Mouse (Mus musculus) CD4-positive helper T cell, adult 2 months (primary cell): ENCODE results near the gene Col5a2.
"Not testable (repeated sequence)": the region's sequence is repeated elsewhere in the genome, so short reads cannot be mapped to it uniquely, and the experiment has no call there.

ENCODE experiments used
- DNase-seq: peaks from one replicate; pipeline ENCODE4 v3.0.0-alpha.2; 2012; ENCODE audit warnings: low read depth, missing footprints, low spot score

Gene Col5a2

GRCm38 (mm10) chr1:45429145-45429544, 73.9 kb downstream of the Col5a2 start:
- not testable (repeated sequence) for DNase-seq

- DNase-seq, result no peak
These were observed 79.2 kb downstream of the Col5a2 start for GRCm38 (mm10) chr1:45423915-45424314.

- no peak for DNase-seq
These were observed 82.5 kb downstream of the Col5a2 start for GRCm38 (mm10) chr1:45420554-45420953.

- DNase-seq, result no peak
These were observed 83.2 kb downstream of the Col5a2 start for GRCm38 (mm10) chr1:45419858-45420257.

GRCm38 (mm10) chr1:45381866-45382265, 121.2 kb downstream of the Col5a2 start:
- no peak for DNase-seq

DNA sequence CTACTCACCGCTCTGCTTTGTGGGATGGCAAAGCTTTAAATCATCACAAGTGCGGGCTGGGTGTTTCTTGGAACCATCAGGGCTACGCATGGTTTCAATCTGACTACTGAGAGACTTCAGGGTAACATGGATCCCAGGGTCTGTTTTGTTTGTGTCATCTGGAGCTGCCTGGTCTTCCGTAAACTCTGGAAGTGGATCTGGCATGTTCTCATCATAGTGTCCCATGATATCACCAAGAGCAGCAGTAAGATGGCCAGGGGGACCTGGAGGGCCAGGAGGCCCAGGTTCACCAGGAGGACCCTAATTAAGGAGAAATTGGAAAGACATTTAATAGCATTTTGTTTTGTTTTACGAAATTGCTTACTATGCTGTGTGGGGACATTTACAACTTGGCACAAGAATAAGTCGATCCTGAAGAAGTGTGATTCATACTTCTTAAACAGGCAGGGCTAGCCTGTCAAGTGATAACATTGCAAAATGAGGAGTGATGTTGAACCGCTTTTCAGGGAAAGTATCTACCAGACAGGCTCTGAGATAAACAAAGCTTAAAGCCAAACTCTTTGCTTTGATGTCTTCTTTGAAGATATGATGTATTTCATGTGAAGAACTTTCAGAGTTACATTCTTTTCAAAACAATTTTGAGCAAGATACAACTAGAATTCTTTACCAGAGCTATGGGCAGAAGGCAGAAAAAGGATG, 122.9 kb downstream of the Col5a2 start:
- DNase-seq, result no peak

- no peak for DNase-seq
These were observed 137.7 kb downstream of the Col5a2 start for GRCm38 (mm10) chr1:45365427-45365826.

DNA sequence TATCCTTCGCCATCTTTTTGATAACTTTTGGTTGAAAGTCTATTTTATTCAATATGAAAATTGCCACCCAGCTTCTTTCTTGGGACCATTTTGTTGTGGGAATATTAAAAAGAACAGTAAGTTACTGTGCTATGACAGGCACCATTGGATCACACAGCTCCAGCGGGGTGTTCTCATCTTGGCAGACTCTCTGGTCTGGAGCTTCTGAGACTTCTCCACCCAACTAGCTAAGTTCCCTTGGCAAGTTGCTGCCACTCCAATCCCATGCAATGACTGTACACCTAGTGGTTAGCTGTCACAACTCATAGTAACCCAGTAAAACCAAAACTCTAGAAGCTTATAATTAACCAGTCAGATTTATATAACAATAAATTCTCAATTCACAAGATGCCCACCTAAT, 139.8 kb downstream of the Col5a2 start:
- DNase-seq, result no peak

DNA sequence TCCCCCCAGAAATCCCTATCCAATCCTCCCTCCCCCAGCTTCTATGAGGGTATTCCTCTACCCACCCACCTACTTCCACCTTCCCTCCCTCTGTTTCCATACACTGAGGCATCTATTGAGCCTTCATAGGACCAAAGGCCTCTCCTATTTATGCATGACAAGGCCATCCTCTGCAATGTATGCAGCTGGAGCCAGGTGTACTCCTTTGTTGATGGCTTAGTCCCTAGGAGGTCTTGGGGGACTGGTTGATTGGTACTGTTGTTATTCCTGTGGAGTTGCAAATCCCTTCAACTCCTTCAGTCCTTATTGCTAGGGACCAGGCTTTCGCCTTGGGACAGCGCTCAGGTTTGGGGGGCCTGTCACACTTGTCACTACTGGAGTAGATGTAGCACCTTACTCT, 143.4 kb downstream of the Col5a2 start:
- DNase-seq, result no peak

- no peak for DNase-seq
These were observed 143.9 kb downstream of the Col5a2 start for GRCm38 (mm10) chr1:45359147-45359546.

DNA sequence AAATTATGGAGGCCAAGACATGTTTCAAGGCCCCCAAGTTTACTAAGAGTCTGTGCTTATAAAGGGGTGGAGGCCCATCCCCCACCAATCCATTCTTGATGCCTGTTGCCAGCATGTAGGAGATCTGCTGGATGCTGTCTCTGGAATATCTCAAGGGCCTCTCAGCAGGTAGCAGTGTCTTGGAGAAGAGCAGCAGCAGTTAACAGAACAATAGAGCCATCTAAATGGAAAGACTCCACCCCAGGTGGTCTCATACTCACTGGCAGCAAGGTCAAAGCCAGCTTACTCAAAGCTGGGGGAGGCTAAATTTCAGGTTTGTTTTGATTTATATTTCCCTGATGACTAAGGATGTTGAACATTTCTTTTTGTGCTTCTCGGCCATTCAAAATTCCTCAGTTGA, 145.1 kb downstream of the Col5a2 start:
- no peak for DNase-seq

DNA sequence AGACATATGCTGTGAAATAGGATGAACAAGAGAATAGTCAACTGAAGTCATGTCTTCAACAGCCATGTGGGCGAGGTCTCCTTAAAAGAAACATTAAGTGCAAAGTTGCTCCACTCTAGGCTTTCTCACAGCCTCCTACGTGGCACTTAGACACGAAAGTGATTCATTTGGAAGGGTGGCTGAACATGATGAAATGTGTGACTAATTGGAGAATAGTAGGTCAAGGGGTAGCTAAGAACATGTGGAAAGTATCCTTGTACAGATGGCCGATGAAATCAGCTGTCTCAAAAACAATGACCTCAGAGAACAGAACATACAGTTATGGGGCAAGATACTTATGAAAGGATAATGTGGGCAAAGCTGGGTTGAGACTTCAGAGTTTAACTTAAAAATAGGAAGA, 147.1 kb downstream of the Col5a2 start:
- no peak for DNase-seq

GRCm38 (mm10) chr1:45329149-45329548, 173.9 kb downstream of the Col5a2 start:
- no peak for DNase-seq
